Mouse (Mus musculus) mouse trophoblast stem cell (cell line): ENCODE data around the gene Eps8l1.

Experiments
- in situ Hi-C, 2 experiments: fragments of 300-500 bp; cut with MseI, MboI; formaldehyde crosslinking; loops; 2 replicates in 1 of 2; 3 replicates in 1 of 2; pipeline ENCODE4 v1.15.1; 2025

Eps8l1 gene

GRCm38 (mm10) chr7:4527302-4527689 is 66.8 kb downstream of the Eps8l1 start:
- in situ Hi-C loops = loop anchor here in 1 of 2 experiments (5.0 kb wide), 1 partner anchor 50 kb away; no protein-coding TSS in a partner anchor
